Mouse (Mus musculus): ENCODE measurements at regions not wholly inside any gene's neighbourhood (a gene's known extent, or its start where the extent isn't known, plus 50 kb on each side); places are given as distances from the start of the nearest gene placed in this dataset.
"Not testable (repeated sequence)": the region's sequence is repeated elsewhere in the genome, so short reads cannot be mapped to it uniquely, and the experiment has no call there.

GRCm38 (mm10) chr6:37618990-37619389, 89.0 kb downstream of the Akr1d1 start:
- no peak for DNase-seq (ENCODE audit: extremely low spot score in 1 of 2, low spot score in 1 of 2)

- no peak for DNase-seq (ENCODE audit: extremely low spot score in 1 of 2, low spot score in 1 of 2)
These were observed 91.5 kb downstream of the Akr1d1 start for GRCm38 (mm10) chr6:37621364-37622029.

- DNase-seq (ENCODE audit: extremely low spot score in 1 of 2, low spot score in 1 of 2), result no peak
These were observed 92.3 kb downstream of the Akr1d1 start for GRCm38 (mm10) chr6:37622273-37622672.

GRCm38 (mm10) chr6:37627206-37627605, 97.2 kb downstream of the Akr1d1 start:
- no peak for DNase-seq (ENCODE audit: extremely low spot score in 1 of 2, low spot score in 1 of 2)

GRCm38 (mm10) chr6:37633948-37634347, 104.0 kb downstream of the Akr1d1 start:
- DNase-seq (ENCODE audit: extremely low spot score in 1 of 2, low spot score in 1 of 2), result no peak

GRCm38 (mm10) chr6:37642066-37642465, 112.1 kb downstream of the Akr1d1 start:
- DNase-seq (ENCODE audit: extremely low spot score in 1 of 2, low spot score in 1 of 2), result no peak

GRCm38 (mm10) chr6:37642701-37643121, 112.7 kb downstream of the Akr1d1 start:
- DNase-seq (ENCODE audit: extremely low spot score in 1 of 2, low spot score in 1 of 2), result no peak

GRCm38 (mm10) chr6:37643176-37643575, 113.2 kb downstream of the Akr1d1 start:
- no peak for DNase-seq (ENCODE audit: extremely low spot score in 1 of 2, low spot score in 1 of 2)

GRCm38 (mm10) chr6:37643718-37644117, 113.7 kb downstream of the Akr1d1 start:
- no peak for DNase-seq (ENCODE audit: extremely low spot score in 1 of 2, low spot score in 1 of 2)

GRCm38 (mm10) chr6:37645551-37645950, 115.6 kb downstream of the Akr1d1 start:
- DNase-seq (ENCODE audit: extremely low spot score in 1 of 2, low spot score in 1 of 2), result no peak

- not testable (repeated sequence) for DNase-seq (ENCODE audit: extremely low spot score in 1 of 2, low spot score in 1 of 2)
These were observed 127.3 kb downstream of the Akr1d1 start for GRCm38 (mm10) chr6:37657300-37657699.

- no peak for DNase-seq (ENCODE audit: extremely low spot score in 1 of 2, low spot score in 1 of 2)
These were observed 128.2 kb downstream of the Akr1d1 start for GRCm38 (mm10) chr6:37658021-37658650.

GRCm38 (mm10) chr6:37662747-37663146, 132.8 kb downstream of the Akr1d1 start:
- no peak for DNase-seq (ENCODE audit: extremely low spot score in 1 of 2, low spot score in 1 of 2)

GRCm38 (mm10) chr6:37665576-37665975, 135.6 kb downstream of the Akr1d1 start:
- no peak for DNase-seq (ENCODE audit: extremely low spot score in 1 of 2, low spot score in 1 of 2)

GRCm38 (mm10) chr6:37669407-37669806, 139.4 kb downstream of the Akr1d1 start:
- DNase-seq (ENCODE audit: extremely low spot score in 1 of 2, low spot score in 1 of 2), result no peak

GRCm38 (mm10) chr6:37670701-37671100, 140.7 kb downstream of the Akr1d1 start:
- DNase-seq (ENCODE audit: extremely low spot score in 1 of 2, low spot score in 1 of 2), result no peak

GRCm38 (mm10) chr6:37679871-37680270, 149.9 kb downstream of the Akr1d1 start:
- no peak for DNase-seq (ENCODE audit: extremely low spot score in 1 of 2, low spot score in 1 of 2)

GRCm38 (mm10) chr6:37681331-37681730, 151.4 kb downstream of the Akr1d1 start:
- DNase-seq (ENCODE audit: extremely low spot score in 1 of 2, low spot score in 1 of 2), result not testable (repeated sequence)

GRCm38 (mm10) chr6:37686094-37686493, 156.1 kb downstream of the Akr1d1 start:
- DNase-seq (ENCODE audit: extremely low spot score in 1 of 2, low spot score in 1 of 2), result no peak

- no peak for DNase-seq (ENCODE audit: extremely low spot score in 1 of 2, low spot score in 1 of 2)
These were observed 159.1 kb downstream of the Akr1d1 start for GRCm38 (mm10) chr6:37688866-37689617.

- DNase-seq (ENCODE audit: extremely low spot score in 1 of 2, low spot score in 1 of 2), result no peak
These were observed 159.7 kb downstream of the Akr1d1 start for GRCm38 (mm10) chr6:37689696-37690095.

Measured in layer of hippocampus, postnatal 25 days (tissue).